Mouse (Mus musculus) hindbrain, embryonic 15.5 days (tissue): ENCODE measurements around the gene Atg101. TPM values are rescaled to one million over a fixed set of nuclear protein-coding genes. Genes with fewer than 3 reads are reported as not detected.

Experiments
- ATAC-seq: fragments of 200-750 bp; cut with Nextera tagmentation; 2 replicates; pipeline ENCODE4 v1.8.0; 2017; ENCODE audit warnings: low read depth, moderate number of reproducible peaks, moderate TSS enrichment; ENCODE audit not compliant: low FRiP score
- H3K27ac ChIP-seq: fragments of 300-500 bp; sonication (generic); replicated peaks from 2 replicates; pipeline ENCODE4 v1.5.1; 2015; ENCODE audit warnings: mild to moderate bottlenecking, inconsistent platforms
- H3K27me3 ChIP-seq: fragments of 300-500 bp; sonication (generic); 2 replicates; pipeline ENCODE4 v1.6.1; 2015; ENCODE audit warnings: control low read depth, inconsistent platforms
- H3K36me3 ChIP-seq: fragments of 300-500 bp; sonication (generic); 2 replicates; pipeline ENCODE4 v1.6.1; 2015; ENCODE audit warnings: control low read depth, inconsistent platforms
- H3K4me1 ChIP-seq: fragments of 300-500 bp; sonication (generic); replicated peaks from 2 replicates; pipeline ENCODE4 v1.6.1; 2015; ENCODE audit warnings: control low read depth, inconsistent platforms
- H3K4me2 ChIP-seq: fragments of 300-500 bp; sonication (generic); 2 replicates; pipeline ENCODE4 v1.6.1; 2015; ENCODE audit warnings: moderate library complexity, mild to moderate bottlenecking, inconsistent platforms
- H3K4me3 ChIP-seq: fragments of 300-500 bp; sonication (generic); 2 replicates; pipeline ENCODE4 v1.5.1; 2015; ENCODE audit warnings: mild to moderate bottlenecking, inconsistent platforms
- H3K9ac ChIP-seq: fragments of 300-500 bp; sonication (generic); 2 replicates; pipeline ENCODE4 v1.6.1; 2015; ENCODE audit warnings: inconsistent platforms
- H3K9me3 ChIP-seq: fragments of 300-500 bp; sonication (generic); 2 replicates; pipeline ENCODE4 v1.6.1; 2016; ENCODE audit warnings: control low read depth, inconsistent platforms
- WGBS: fragments of 180-500 bp; shearing (Covaris S2); methylation state at CpG from one replicate; pipeline ENCODE4 v1.1.7; 2015; 5-methylcytosine and 5-hydroxymethylcytosine counted together
- polyA plus RNA-seq: library from polyadenylated mRNA; unstranded; fragments of >200 nt; fragmentation: Nextera tagmentation; extraction: Ambion mirVana; gene quantifications from 2 replicates; pipeline ENCODE4 v1.2.1, GENCODE M21; 2015

Atg101 gene
- polyA plus RNA-seq, 1 experiment from 2014 or later, result 75.5 TPM

DNA sequence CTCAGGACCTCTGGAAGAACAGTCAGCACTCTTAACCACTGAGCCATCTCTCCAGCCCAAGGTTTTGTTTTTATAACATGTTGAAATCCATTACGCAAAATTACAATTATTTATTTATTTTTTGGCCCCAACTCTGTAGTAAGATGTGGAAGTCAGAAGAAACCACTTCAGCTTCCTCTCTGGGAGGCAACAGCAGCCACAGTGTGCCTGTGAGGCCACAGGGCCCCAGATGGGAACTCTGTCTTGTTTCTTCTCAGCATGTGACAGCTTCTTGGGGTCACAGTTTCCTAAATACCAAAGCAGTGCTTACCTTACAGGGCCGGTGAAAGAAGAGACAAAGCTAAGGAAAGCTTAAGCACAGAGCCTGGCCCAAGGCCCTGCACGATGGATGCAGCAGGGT, 40.1 kb upstream of the Atg101 start:
- WGBS, result 65% methylated on average over 3 of the region's 3 CpGs
- H3K9me3 ChIP-seq, result no peaks in the 10 kb centered on the region
- H3K9ac ChIP-seq, result no peak overlapping the region
- no peak for ATAC-seq
- peaks cover 25% of the 10 kb centered on the region for H3K4me1 ChIP-seq
- H3K27me3 ChIP-seq, result no peaks in the 10 kb centered on the region
- H3K27ac ChIP-seq, result no peak overlapping the region
- H3K4me2 ChIP-seq, result no peak overlapping the region
- H3K4me3 ChIP-seq, result no peak overlapping the region
- H3K36me3 ChIP-seq, result no peaks in the 10 kb centered on the region

DNA sequence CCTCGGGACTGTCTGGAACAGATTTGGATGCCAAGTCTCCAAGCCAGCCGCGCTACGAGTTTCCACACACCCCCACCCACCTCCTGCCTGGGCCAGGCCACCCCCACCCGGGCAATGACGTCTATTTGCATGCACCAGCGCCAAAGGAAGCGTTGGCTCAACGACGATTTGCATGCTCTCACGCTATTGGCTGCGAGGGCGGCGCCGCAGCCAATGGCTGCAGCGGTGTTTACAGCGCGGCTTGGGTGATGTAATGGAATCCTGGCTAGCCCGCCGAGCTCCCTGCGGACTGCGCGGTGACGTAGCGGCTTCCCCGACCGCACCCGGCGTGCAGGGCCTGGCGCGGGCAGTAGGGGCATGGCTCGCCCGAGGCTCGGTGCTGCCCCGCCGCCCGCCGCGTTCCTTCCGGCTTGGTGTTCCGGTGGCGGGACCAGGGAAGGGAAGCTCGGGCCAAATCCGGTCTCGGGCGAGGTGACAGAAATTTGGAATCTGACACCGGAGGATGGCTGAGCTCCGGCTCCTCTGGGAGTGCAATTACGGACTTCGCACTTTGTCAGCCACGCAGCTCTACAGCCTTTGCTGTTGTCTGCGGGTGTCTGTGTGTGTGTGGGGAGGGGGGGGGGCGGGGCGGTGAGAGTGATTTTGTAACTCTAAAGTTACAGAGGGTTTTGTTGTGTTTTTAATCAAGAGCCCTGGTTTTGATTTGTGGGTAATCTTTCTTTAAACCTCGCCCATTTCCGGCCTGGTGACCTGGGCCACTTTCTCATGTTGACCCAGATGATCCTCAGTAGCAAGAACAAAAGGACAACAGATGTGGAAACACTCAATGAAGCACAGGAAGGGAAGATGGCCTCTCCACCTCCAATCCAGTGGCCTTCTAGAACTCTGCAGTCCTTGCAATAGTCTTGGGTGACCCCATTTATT, 37.6 kb upstream of the Atg101 start:
- Histone ChIP-seq H3K27me3 (no peaks in the 10 kb centered on the region), H3K4me2 (peak overlapping the region; percentile 80), H3K36me3 (no peaks in the 10 kb centered on the region), H3K27ac (peak overlapping the region; percentile 85), H3K9me3 (no peaks in the 10 kb centered on the region), H3K9ac (peak overlapping the region; percentile 64), H3K4me3 (peak overlapping the region; percentile 53), H3K4me1 (peaks cover 15% of the 10 kb centered on the region)
- 1% methylated on average over 54 of the region's 56 CpGs for WGBS
- peak; percentile 99 for ATAC-seq

DNA sequence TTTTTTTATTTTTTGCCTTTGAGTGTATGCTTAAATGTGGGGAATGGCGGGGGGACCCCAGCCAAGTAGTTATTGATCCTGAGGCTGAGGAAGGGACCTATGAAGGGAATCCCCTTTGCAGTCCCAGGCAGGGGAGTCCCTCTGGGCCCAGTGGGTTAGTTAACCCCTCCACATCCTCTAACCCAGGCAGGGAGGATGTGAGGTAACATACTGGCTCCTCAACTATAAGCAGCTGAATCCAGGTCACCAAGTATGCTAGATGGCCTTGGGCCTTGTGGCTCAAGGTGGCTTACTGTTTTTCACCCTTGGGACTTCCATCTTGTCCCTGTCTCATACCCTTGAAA, 36.9 kb upstream of the Atg101 start:
- Histone ChIP-seq H3K9ac (peak overlapping the region; percentile 64; the same call in 1 of the 2 replicates), H3K4me3 (peak overlapping the region; percentile 53), H3K4me1 (peaks cover 15% of the 10 kb centered on the region), H3K27ac (0 out of 2 replicates have a peak overlapping the region, but pooled peaks have one; percentile 85), H3K27me3 (no peaks in the 10 kb centered on the region), H3K36me3 (no peaks in the 10 kb centered on the region), H3K4me2 (peak overlapping the region; percentile 80), H3K9me3 (no peaks in the 10 kb centered on the region)
- ATAC-seq, result no peak
- 93% methylated on average over 1 of the region's 1 CpGs for WGBS

DNA sequence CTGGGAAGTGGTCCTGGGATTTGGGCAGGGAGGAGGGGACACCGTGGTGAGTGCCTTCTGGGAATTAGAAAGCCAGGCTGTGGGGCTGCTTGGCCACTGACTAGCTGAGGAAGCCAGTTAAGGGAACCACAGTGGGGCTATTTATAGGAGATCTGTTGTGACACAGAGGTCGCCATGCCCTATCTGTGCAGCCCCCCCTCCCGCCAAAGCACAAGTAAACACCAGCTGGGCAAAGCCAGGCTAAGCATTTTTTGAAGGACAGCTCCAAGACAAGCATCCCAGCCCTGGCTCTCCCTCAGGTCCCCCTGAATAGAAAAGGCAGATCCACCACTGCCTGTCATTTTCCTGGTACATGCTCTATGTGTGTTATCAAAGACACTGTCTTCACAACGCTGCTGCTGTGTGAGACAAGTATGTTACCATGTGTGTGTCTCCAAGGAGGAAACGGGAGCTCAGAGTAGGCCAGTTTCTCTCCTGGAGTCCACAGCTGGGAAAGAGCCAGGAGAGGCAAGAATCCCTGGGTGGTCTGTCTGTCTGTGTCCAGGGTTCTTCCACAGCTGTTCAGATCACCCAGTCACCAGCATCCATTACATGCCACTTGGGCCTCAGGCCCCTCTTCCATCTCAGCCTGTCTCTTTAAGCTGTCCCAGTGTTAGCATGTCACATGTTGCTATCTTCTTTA, 35.9 kb upstream of the Atg101 start:
- Histone ChIP-seq H3K9ac (no peak overlapping the region), H3K4me3 (no peak overlapping the region), H3K27me3 (no peaks in the 10 kb centered on the region), H3K27ac (no peak overlapping the region), H3K9me3 (no peaks in the 10 kb centered on the region), H3K4me1 (peaks cover 15% of the 10 kb centered on the region), H3K4me2 (no peak overlapping the region), H3K36me3 (no peaks in the 10 kb centered on the region)
- no peak for ATAC-seq
- 61% methylated on average over 5 of the region's 5 CpGs for WGBS

DNA sequence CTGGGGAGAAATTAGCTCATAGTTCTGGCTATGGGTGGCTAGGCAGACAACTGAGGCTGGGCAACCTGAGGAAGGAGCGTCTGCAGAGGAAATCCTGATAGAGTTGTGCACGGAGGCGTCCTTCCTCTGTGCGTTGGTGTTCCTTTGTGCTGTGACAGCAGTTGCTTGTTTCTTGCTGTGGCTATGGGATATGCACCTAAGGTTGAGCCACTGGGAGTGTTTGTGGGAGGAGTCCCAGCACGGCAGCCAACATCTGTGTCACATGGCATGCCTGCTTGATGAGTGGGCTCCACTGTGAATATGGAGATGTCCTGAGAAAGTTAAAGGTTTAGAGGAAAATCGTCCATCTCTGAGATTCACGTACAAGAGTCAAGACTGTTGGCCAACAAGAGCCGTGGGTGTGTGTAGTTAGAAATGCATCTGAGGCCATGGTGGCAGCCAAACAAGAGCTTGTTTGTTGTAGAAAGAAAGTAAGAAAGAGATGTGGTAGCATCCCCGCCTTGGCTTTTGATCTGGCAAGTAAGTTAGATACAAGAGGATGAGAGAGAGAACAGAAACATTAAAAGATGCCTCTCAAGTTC, 33.8 kb upstream of the Atg101 start:
- Histone ChIP-seq H3K36me3 (no peaks in the 10 kb centered on the region), H3K27ac (no peak overlapping the region), H3K4me3 (no peak overlapping the region), H3K9ac (no peak overlapping the region), H3K4me1 (peaks cover 27% of the 10 kb centered on the region), H3K9me3 (no peaks in the 10 kb centered on the region), H3K27me3 (no peaks in the 10 kb centered on the region), H3K4me2 (no peak overlapping the region)
- ATAC-seq, result no peak
- WGBS, result 82% methylated on average over 9 of the region's 9 CpGs

GRCm38 (mm10) chr15:101251930-101252329, 32.1 kb upstream of the Atg101 start:
- Histone ChIP-seq H3K27ac (no peak overlapping the region), H3K9me3 (no peaks in the 10 kb centered on the region), H3K4me2 (no peak overlapping the region), H3K4me3 (no peak overlapping the region), H3K4me1 (peaks cover 16% of the 10 kb centered on the region), H3K9ac (no peak overlapping the region), H3K27me3 (no peaks in the 10 kb centered on the region), H3K36me3 (no peaks in the 10 kb centered on the region)
- 93% methylated on average over 5 of the region's 5 CpGs for WGBS
- ATAC-seq, result no peak

GRCm38 (mm10) chr15:101252614-101253013, 31.5 kb upstream of the Atg101 start:
- no peak overlapping the region for H3K4me2 ChIP-seq
- peaks cover 12% of the 10 kb centered on the region for H3K4me1 ChIP-seq
- no peaks in the 10 kb centered on the region for H3K36me3 ChIP-seq
- WGBS, result 90% methylated on average over 6 of the region's 6 CpGs
- no peak for ATAC-seq
- no peak overlapping the region for H3K4me3 ChIP-seq
- H3K27ac ChIP-seq, result no peak overlapping the region
- H3K9ac ChIP-seq, result no peak overlapping the region
- H3K9me3 ChIP-seq, result no peaks in the 10 kb centered on the region
- H3K27me3 ChIP-seq, result no peaks in the 10 kb centered on the region

- Histone ChIP-seq H3K4me2 (peak overlapping the region; percentile 87), H3K36me3 (no peaks in the 10 kb centered on the region), H3K27me3 (no peaks in the 10 kb centered on the region), H3K9ac (peak overlapping the region; percentile 86), H3K4me1 (peaks cover 12% of the 10 kb centered on the region), H3K4me3 (peak overlapping the region; percentile 73), H3K9me3 (no peaks in the 10 kb centered on the region), H3K27ac (peak overlapping the region; percentile 66)
- 0 out of 2 replicates have a peak, but pooled peaks have one; percentile 1 for ATAC-seq
- 41% methylated on average over 3 of the region's 3 CpGs for WGBS
These were observed 30.5 kb upstream of the Atg101 start for GRCm38 (mm10) chr15:101253563-101253885.

DNA sequence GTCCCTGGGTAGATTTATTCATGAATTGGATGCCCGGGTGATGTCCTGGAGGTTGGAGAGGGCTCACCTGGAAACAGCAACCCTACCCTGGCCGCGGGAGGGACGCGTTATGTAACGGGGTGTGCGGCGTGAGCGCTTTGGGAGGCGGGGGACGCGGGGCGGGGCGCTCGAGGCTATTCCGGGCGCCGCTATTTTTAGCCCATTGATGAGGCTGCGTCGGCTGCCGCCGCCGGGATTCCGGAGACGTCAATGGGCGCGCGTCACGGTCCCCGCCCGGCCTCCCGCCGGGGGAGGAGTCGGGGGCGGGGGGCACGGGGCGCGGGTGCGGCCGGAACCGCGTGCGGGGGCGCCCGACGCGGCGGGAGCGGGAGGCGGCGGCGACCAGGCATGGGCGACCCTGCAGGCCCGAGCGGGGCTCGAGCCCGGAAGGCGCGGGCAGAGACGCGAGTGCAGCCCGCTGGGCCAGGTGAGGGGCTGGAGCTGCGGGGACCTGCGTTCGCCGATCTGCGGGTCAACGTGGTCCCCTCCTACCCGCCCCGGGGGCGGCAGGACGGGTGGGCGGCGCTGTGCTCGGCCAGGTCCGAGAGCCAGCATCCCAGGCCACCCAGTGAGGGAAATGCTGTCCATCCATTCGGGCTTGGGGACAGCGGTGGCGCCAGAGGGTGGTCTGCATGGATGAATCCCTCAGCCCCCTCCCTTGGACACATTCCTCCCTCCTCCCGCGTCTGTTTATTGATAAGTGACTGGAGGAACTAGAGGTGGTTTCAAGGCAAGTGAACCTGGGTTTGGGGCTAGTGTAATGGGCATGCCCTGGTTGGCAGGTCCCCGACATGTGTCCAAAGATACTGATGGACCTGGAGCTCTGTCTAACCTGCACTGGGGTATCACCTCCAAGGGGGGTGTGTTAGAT, 29.9 kb upstream of the Atg101 start, which contains the start of gene Nr4a1:
Nr4a1 (plus strand) TSS at position 384 of the 910 bp plus-strand sequence.
- 1% methylated on average over 63 of the region's 82 CpGs for WGBS
- peak within 1 kb of the TSS; percentile 86 for H3K9ac ChIP-seq
- ATAC-seq, result peak; percentile 57
- no peaks in the 10 kb centered on the region for H3K36me3 ChIP-seq
- peak within 1 kb of the TSS; percentile 87 for H3K4me2 ChIP-seq
- no peaks in the 10 kb centered on the region for H3K27me3 ChIP-seq
- H3K4me1 ChIP-seq, result peaks cover 12% of the 10 kb centered on the region
- H3K4me3 ChIP-seq, result peak within 1 kb of the TSS; percentile 73
- H3K27ac ChIP-seq, result peak within 1 kb of the TSS; percentile 66
- H3K9me3 ChIP-seq, result no peaks in the 10 kb centered on the region

- Histone ChIP-seq H3K27ac (no peak overlapping the region), H3K4me1 (peaks cover 15% of the 10 kb centered on the region), H3K9ac (no peak overlapping the region), H3K36me3 (no peaks in the 10 kb centered on the region), H3K9me3 (no peaks in the 10 kb centered on the region), H3K4me3 (no peak overlapping the region), H3K4me2 (no peak overlapping the region), H3K27me3 (no peaks in the 10 kb centered on the region)
- WGBS, result 89% methylated on average over 7 of the region's 7 CpGs
- ATAC-seq, result no peak
These were observed 28.1 kb upstream of the Atg101 start for GRCm38 (mm10) chr15:101255842-101256462.
